In the genomic region with DNA sequence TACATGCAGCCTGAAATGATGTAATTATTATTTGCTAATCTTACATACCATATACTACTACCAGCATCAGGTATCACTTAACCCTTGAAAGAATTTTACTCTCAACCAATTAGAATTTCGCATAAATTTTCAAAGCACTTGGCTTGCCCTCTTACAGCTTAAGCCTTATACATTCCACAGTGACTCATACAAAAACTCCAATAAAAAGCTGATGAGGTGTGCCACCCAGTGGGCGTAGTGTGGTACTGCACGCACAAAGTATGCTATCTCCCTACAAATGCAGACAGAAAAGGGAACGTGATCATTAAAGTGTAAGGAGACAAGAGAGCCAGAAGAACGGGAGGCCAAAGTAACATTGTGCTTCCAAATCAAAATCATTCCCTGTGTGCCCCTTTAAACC, we compare ENCODE assay signal across 8 mouse cellular contexts. TPM values are rescaled to one million over a fixed set of nuclear protein-coding genes. Genes with fewer than 3 reads are reported as not detected.
DNase-seq lines count a peak whose midpoint lies in the region; ATAC-seq lines count a peak whose summit lies in the region.

No protein-coding gene starts in this region.

- H3K9ac ChIP-seq in kidney, embryonic 14.5 days (ENCODE audit: low read depth, low read length) = no peak overlapping the region

- H3K27me3 ChIP-seq in kidney, embryonic 14.5 days (ENCODE audit: control insufficient read depth, insufficient read depth, low read length) = no peaks in the 10 kb centered on the region

- H3K36me3 ChIP-seq in kidney, embryonic 14.5 days (ENCODE audit: control insufficient read depth, insufficient read depth, low read length) = no peaks in the 10 kb centered on the region

- peak; percentile 52 for DNase-seq in kidney, adult 11 months
- peak; percentile 57 for DNase-seq in R1 (ENCODE audit: low read depth, low spot score)
- peak; percentile 56 to 69 for DNase-seq in cerebellum, postnatal 25 days
- DNase-seq in layer of hippocampus, postnatal 25 days (ENCODE audit: extremely low spot score in 1 of 2, low spot score in 1 of 2) = peak; percentile 13 to 53
- peak; percentile 39 for DNase-seq in lung, postnatal 14 days
- peak; percentile 50 for DNase-seq in testis, postnatal 10 days (ENCODE audit: low spot score)

- H3K4me1 ChIP-seq in kidney, embryonic 14.5 days (ENCODE audit: control insufficient read depth, insufficient read depth, low read length) = no peaks in the 10 kb centered on the region

- ATAC-seq in kidney, embryonic 14.5 days (ENCODE audit: low FRiP score, low TSS enrichment) = no peak
- peak; percentile 97 for ATAC-seq in granulocyte monocyte progenitor cell, adult 5-6 weeks (replicated peaks; ENCODE audit: poor library complexity, severe bottlenecking)

- no peak overlapping the region for H3K27ac ChIP-seq in kidney, embryonic 14.5 days (ENCODE audit: low read depth, low read length)

- no peak overlapping the region for H3K4me3 ChIP-seq in kidney, embryonic 14.5 days (ENCODE audit: low read length)

- H3K9me3 ChIP-seq in kidney, embryonic 14.5 days (ENCODE audit: control insufficient read depth, low read length) = no peaks in the 10 kb centered on the region

- 16% methylated on average over 5 of the region's 5 CpGs for WGBS in kidney, embryonic 14.5 days

- H3K4me2 ChIP-seq in kidney, embryonic 14.5 days (replicated peaks; ENCODE audit: low read depth, low read length) = no peak overlapping the region

RNA-seq across cellular contexts. Expression of gene Cldn2, which starts 31.8 kb away (rescaled TPM):
- polyA plus RNA-seq in kidney, embryonic 14.5 days (2014; fragmentation: Nextera tagmentation; extraction: Ambion mirVana) = 5.0 and 5.2 TPM in 2 replicates
- total RNA-seq in granulocyte monocyte progenitor cell, adult 5-6 weeks (2014; fragmentation: Nextera tagmentation) = not detected in 2 replicates
- total RNA-seq in granulocyte monocyte progenitor cell, adult 5-6 weeks (2017) = not detected in 2 replicates
- total RNA-seq in layer of hippocampus, postnatal 25 days (2021) = under 1 TPM; 0.44 to 0.56 TPM

RNA-seq across cellular contexts. Expression of gene Morc4, which starts 39.0 kb away (rescaled TPM):
- polyA plus RNA-seq in kidney, embryonic 14.5 days (2014; fragmentation: Nextera tagmentation; extraction: Ambion mirVana) = 8.8 and 10.8 TPM in 2 replicates
- total RNA-seq in granulocyte monocyte progenitor cell, adult 5-6 weeks (2014; fragmentation: Nextera tagmentation) = 2.6 and 6.1 TPM in 2 replicates
- 2.2 and 5.7 TPM in 2 replicates for total RNA-seq in granulocyte monocyte progenitor cell, adult 5-6 weeks (2017)
- total RNA-seq in layer of hippocampus, postnatal 25 days (2021) = 1 to 10 TPM; 3.8 to 5.8 TPM

RNA-seq across cellular contexts. Expression of gene Ripply1, which starts 50.3 kb away (rescaled TPM):
- polyA plus RNA-seq in kidney, embryonic 14.5 days (2014; fragmentation: Nextera tagmentation; extraction: Ambion mirVana) = not detected in 2 replicates
- total RNA-seq in granulocyte monocyte progenitor cell, adult 5-6 weeks (2014; fragmentation: Nextera tagmentation) = not detected in 2 replicates
- total RNA-seq in granulocyte monocyte progenitor cell, adult 5-6 weeks (2017) = not detected in 2 replicates
- not detected for total RNA-seq in layer of hippocampus, postnatal 25 days (2021)
